Mouse (Mus musculus) testis, adult 2 months (tissue): ENCODE measurements around the gene Mgrn1.

Experiments
- CTCF ChIP-seq: fragments of 200-500 bp; IDR thresholded peaks from 2 replicates; pipeline ENCODE4 v1.5.1; 2012; ENCODE audit warnings: low read depth, mild to moderate bottlenecking, inconsistent platforms, low read length, moderate library complexity; ENCODE audit not compliant: control insufficient read depth, insufficient read depth, insufficient replicate concordance
- POLR2A ChIP-seq: fragments of 200-500 bp; IDR thresholded peaks from 2 replicates; pipeline ENCODE4 v1.6.1; 2012; ENCODE audit warnings: low read depth, mild to moderate bottlenecking, inconsistent platforms, low read length, moderate library complexity; ENCODE audit not compliant: control insufficient read depth

- TF ChIP-seq POLR2A (no peak), CTCF (no peak)
These were observed 13.7 kb downstream of the Mgrn1 start for GRCm38 (mm10) chr16:4899711-4900110.
